Mouse (Mus musculus) brain, embryonic 14.5 days (tissue): Measurements from ENCODE around the gene Nup85.

Experiments used
- CTCF ChIP-seq: fragments of 200-500 bp; IDR thresholded peaks from 2 replicates; pipeline ENCODE4 v1.5.1; 2012; ENCODE audit warnings: inconsistent platforms, mild to moderate bottlenecking, moderate library complexity, borderline replicate concordance; ENCODE audit not compliant: insufficient read depth, insufficient read length; ENCODE audit errors: extremely low read depth
- POLR2A ChIP-seq: fragments of 200-500 bp; IDR thresholded peaks from 2 replicates; pipeline ENCODE4 v1.6.1; 2012; ENCODE audit warnings: mild to moderate bottlenecking, inconsistent platforms, borderline replicate concordance; ENCODE audit not compliant: poor library complexity, insufficient read depth, insufficient read length, severe bottlenecking; ENCODE audit errors: extremely low read depth

GRCm38 (mm10) chr11:115599722-115600121 is 35.5 kb downstream of the Nup85 start:
- TF ChIP-seq CTCF (no peak), POLR2A (no peak)
